Mouse (Mus musculus) midbrain, embryonic 12.5 days (tissue): ENCODE measurements around the gene Vangl1. TPM values are rescaled to one million over a fixed set of nuclear protein-coding genes. Genes with fewer than 3 reads are reported as not detected.

ENCODE experiments used
- ATAC-seq: fragments of 200-750 bp; cut with Nextera tagmentation; 2 replicates; pipeline ENCODE4 v1.8.0; 2017; ENCODE audit warnings: low read depth, moderate TSS enrichment, moderate library complexity; ENCODE audit not compliant: low FRiP score
- H3K27ac ChIP-seq: fragments of 300-500 bp; sonication (generic); replicated peaks from 2 replicates; pipeline ENCODE4 v1.5.1; 2016; ENCODE audit warnings: mild to moderate bottlenecking
- H3K27me3 ChIP-seq: fragments of 300-500 bp; sonication (generic); 2 replicates; pipeline ENCODE4 v1.6.1; 2016; ENCODE audit warnings: mild to moderate bottlenecking
- H3K36me3 ChIP-seq: fragments of 300-500 bp; sonication (generic); 2 replicates; pipeline ENCODE4 v1.6.1; 2016
- H3K4me1 ChIP-seq: fragments of 300-500 bp; sonication (generic); 2 replicates; pipeline ENCODE4 v1.6.1; 2016
- H3K4me2 ChIP-seq: fragments of 300-500 bp; sonication (generic); replicated peaks from 2 replicates; pipeline ENCODE4 v1.6.1; 2016; ENCODE audit warnings: mild to moderate bottlenecking, moderate library complexity
- H3K4me3 ChIP-seq: fragments of 300-500 bp; sonication (generic); 2 replicates; pipeline ENCODE4 v1.5.1; 2016; ENCODE audit warnings: mild to moderate bottlenecking
- H3K9ac ChIP-seq: fragments of 300-500 bp; sonication (generic); replicated peaks from 2 replicates; pipeline ENCODE4 v1.6.1; 2016; ENCODE audit warnings: mild to moderate bottlenecking, moderate library complexity
- H3K9me3 ChIP-seq: fragments of 300-500 bp; sonication (generic); 2 replicates; pipeline ENCODE4 v1.6.1; 2016; ENCODE audit warnings: mild to moderate bottlenecking
- WGBS: fragments of 180-500 bp; shearing (Covaris S2); methylation state at CpG from one replicate; pipeline ENCODE4 v1.1.7; 2016; 5-methylcytosine and 5-hydroxymethylcytosine counted together
- polyA plus RNA-seq: library from polyadenylated mRNA; unstranded; fragments of >200 nt; fragmentation: Nextera tagmentation; extraction: Ambion mirVana; gene quantifications from 2 replicates; pipeline ENCODE4 v1.2.1, GENCODE M21; 2016

Gene Vangl1
- polyA plus RNA-seq, 1 experiment from 2014 or later, result 8.9 TPM

DNA sequence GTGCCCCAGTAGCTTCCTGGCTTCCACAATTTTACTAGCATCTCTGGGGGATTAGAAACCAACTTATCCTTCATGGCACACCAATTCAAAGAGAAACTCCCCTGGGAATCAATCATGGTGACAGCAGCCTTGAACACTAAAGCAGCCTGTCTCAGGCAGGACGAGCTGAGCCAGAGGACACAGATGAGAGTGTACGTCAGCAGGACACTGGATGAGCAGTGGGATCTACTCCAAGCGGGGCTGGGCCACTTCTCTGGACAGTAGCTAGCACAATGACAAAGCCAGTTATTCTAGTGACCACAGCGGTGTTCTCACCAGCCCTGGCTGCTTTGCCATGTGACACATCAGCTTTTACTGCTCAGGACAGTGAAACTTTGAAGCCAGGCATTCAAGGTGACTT is 23.3 kb downstream of the Vangl1 start:
- Histone ChIP-seq H3K4me2 (no peak overlapping the region), H3K27me3 (no peaks in the 10 kb centered on the region; the same call in none of the 2 replicates), H3K4me3 (no peak overlapping the region), H3K4me1 (no peaks in the 10 kb centered on the region; the same call in 1 of the 2 replicates), H3K27ac (no peak overlapping the region), H3K9ac (no peak overlapping the region), H3K9me3 (peaks cover 3% of the 10 kb centered on the region; the same call in 1 of the 2 replicates), H3K36me3 (no peaks in the 10 kb centered on the region)
- 90% methylated on average over 4 of the region's 4 CpGs for WGBS
- ATAC-seq, result no peak

DNA sequence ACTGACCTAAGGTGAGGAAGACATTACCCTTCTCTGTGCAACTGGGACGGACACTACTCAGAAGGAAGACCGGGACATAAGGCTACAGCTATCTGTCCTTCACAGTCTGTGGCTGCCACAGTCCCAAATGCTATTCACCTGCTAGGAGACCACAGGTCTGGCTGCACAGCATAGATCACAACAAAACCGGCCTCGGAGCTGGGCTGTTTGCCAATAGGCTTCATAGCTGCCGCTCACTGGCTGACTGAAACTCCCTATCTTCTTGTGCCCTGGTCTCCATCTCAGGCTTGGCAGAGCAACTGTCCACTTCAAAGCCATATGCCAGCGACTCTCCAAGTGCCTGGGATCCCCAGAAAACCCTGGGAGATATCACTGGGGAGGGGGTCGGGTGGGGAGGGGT is 23.7 kb downstream of the Vangl1 start:
- ATAC-seq, result no peak
- H3K4me2 ChIP-seq, result no peak overlapping the region
- no peak overlapping the region for H3K4me3 ChIP-seq
- H3K27ac ChIP-seq, result no peak overlapping the region
- H3K36me3 ChIP-seq, result no peaks in the 10 kb centered on the region
- H3K27me3 ChIP-seq, result no peaks in the 10 kb centered on the region; the same call in none of the 2 replicates
- H3K9me3 ChIP-seq, result peaks cover under 1% of the 10 kb centered on the region; the same call in 1 of the 2 replicates
- H3K4me1 ChIP-seq, result no peaks in the 10 kb centered on the region; the same call in 1 of the 2 replicates
- no peak overlapping the region for H3K9ac ChIP-seq
- 86% methylated on average over 7 of the region's 7 CpGs for WGBS

DNA sequence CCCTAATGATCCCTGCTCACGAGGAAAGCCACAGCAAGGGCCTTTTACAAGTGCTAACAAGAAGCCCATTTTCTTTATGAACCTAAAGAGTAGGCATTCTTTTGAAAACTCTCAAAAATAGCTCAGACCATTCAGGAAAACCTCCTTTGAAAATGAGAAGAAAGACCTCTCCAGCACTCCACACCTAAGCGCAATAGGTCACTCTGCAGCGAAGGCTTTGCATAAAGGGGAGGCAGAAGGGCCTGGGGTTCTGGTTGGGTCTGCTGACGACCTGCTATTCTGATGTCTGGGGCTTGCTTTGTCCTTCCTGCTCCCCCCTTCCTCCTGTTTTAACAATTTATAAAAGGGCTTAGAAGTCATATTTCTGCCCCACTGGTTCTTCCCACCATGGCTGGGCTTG is 24.6 kb downstream of the Vangl1 start:
- Histone ChIP-seq H3K4me2 (no peak overlapping the region), H3K9ac (no peak overlapping the region; the same call in 1 of the 2 replicates), H3K36me3 (no peaks in the 10 kb centered on the region), H3K9me3 (no peaks in the 10 kb centered on the region), H3K27me3 (no peaks in the 10 kb centered on the region; the same call in 1 of the 2 replicates), H3K4me3 (no peak overlapping the region), H3K4me1 (no peaks in the 10 kb centered on the region; the same call in 1 of the 2 replicates), H3K27ac (no peak overlapping the region)
- WGBS, result 61% methylated on average over 4 of the region's 4 CpGs
- no peak for ATAC-seq

DNA sequence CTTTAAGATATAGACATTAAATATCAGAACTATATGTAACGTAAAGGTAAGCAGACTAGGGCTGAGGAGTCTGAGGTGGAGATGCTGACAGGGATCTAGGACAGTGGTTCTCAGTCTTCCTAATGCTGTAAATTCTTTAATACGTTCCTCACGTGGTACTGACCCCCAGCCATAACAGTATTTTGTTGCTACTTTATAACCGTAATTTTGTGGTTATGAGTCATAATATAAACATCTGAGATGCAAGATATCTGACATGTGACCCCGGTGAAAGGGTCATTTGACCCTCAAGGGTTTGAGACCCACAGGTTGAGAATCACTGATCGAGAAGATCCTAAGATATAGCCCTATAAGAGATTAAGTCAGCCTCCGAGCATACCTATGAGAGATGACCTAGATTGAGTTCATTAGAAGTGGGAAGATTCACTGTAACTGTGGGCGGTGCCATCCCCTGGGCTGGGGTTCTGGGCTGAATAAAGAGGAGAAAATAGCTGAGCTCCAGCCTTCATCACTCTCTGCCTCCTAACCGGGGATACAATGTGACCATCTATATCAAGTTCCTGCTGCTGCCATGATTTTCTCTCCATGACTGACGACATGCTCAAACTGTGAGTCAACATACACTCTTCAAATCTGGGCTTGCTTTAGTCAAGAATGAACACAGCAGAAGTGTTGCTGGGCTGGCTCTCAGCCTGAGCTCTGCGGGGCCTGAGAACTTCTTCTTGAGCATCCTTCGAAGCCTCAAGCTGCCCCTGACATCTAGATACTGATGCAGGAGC is 26.5 kb downstream of the Vangl1 start:
- H3K4me2 ChIP-seq, result no peak overlapping the region
- no peak overlapping the region for H3K9ac ChIP-seq
- H3K4me1 ChIP-seq, result no peaks in the 10 kb centered on the region; the same call in 1 of the 2 replicates
- H3K27me3 ChIP-seq, result 0 out of 2 replicates have a peak, but pooled peaks cover 5% of the 10 kb centered on the region
- no peaks in the 10 kb centered on the region for H3K36me3 ChIP-seq
- no peak for ATAC-seq
- no peaks in the 10 kb centered on the region for H3K9me3 ChIP-seq
- WGBS, result 96% methylated on average over 12 of the region's 12 CpGs
- no peak overlapping the region for H3K27ac ChIP-seq
- no peak overlapping the region for H3K4me3 ChIP-seq

DNA sequence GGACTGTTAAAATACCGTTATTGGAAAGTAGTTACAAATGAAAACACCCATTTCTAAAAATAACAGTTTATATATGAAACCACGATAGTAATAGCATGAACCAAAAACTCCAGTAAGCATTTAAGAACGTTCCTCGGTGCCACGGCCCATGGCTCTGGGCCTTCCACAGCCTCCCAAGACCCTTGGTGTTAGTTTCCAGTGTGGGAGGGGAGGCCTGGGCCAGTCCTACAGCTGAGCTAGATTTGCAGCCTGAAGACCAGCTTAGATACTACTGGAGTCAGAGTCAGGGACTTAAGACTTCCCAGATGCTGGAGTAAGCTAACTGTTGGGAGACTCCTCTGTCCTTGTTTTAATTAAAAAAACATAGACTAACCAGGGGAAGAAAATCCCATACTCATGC is 28.4 kb downstream of the Vangl1 start:
- Histone ChIP-seq H3K4me1 (no peaks in the 10 kb centered on the region; the same call in 1 of the 2 replicates), H3K27ac (no peak overlapping the region), H3K36me3 (no peaks in the 10 kb centered on the region), H3K27me3 (0 out of 2 replicates have a peak, but pooled peaks cover 5% of the 10 kb centered on the region), H3K4me3 (no peak overlapping the region), H3K9ac (no peak overlapping the region), H3K9me3 (no peaks in the 10 kb centered on the region), H3K4me2 (no peak overlapping the region)
- no peak for ATAC-seq
- 83% methylated on average over 5 of the region's 5 CpGs for WGBS

DNA sequence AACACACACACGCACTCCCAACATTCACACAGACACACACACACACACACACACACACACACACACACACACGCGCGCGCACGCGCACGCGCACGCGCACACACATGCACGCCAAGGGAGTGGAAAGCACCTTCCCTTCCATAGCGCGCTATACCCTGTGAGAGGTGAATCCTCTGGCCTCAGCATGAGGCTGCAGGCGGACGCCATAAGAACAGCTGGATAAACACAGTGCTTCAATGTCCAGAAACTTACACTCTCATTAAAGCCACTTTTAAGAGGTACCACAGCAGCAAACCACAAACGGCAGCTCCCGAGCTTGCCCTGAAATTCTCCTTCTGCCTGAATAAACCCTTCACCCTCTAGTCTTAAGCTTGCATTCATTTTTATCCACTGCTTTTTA is 28.8 kb downstream of the Vangl1 start:
- Histone ChIP-seq H3K4me1 (no peaks in the 10 kb centered on the region; the same call in 1 of the 2 replicates), H3K27me3 (0 out of 2 replicates have a peak, but pooled peaks cover 5% of the 10 kb centered on the region), H3K4me3 (no peak overlapping the region), H3K27ac (no peak overlapping the region), H3K4me2 (no peak overlapping the region), H3K9ac (no peak overlapping the region), H3K9me3 (no peaks in the 10 kb centered on the region), H3K36me3 (no peaks in the 10 kb centered on the region)
- no peak for ATAC-seq
- WGBS, result 91% methylated on average over 18 of the region's 18 CpGs

DNA sequence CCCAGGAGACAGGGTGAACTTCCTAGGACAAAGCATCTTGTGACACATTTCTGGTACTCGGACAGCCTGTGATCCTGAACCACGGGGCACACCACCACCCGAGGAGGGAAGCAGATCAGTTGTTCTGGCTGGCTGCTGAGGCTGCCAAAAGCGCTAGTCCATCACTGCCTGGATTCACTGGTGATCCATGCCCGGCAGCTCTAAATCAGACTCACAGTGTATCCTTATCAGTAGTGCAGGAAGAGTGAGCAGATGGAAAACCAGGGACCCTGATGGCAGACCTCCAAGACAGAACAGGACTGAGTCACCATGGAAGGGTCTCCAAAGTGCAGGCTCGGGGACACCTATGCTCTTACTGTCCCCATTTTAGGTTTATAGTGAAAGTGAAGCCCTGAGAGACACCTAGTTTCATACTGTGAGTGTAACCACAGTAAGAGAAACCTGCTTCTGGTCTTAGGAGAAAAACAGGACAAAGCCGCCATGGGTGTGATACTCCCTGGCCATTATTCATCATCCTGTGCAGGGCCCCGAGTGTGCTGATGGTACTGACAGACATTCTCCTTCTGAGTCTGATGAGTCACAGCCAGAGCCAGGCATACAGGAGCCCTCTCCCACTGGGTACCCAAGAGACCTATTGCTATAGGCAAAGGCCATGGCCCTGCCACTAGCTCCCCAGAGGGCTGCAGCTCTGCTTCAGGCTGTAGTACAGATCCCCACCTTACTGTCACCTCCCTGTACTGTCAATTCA is 30.2 kb downstream of the Vangl1 start:
- ATAC-seq, result no peak
- H3K4me3 ChIP-seq, result no peak overlapping the region
- H3K9me3 ChIP-seq, result no peaks in the 10 kb centered on the region
- 0 out of 2 replicates have a peak, but pooled peaks cover 4% of the 10 kb centered on the region for H3K4me1 ChIP-seq
- WGBS, result 81% methylated on average over 8 of the region's 8 CpGs
- H3K4me2 ChIP-seq, result no peak overlapping the region
- no peak overlapping the region for H3K27ac ChIP-seq
- H3K27me3 ChIP-seq, result peaks cover 11% of the 10 kb centered on the region; the same call in 1 of the 2 replicates
- H3K36me3 ChIP-seq, result no peaks in the 10 kb centered on the region
- no peak overlapping the region for H3K9ac ChIP-seq

DNA sequence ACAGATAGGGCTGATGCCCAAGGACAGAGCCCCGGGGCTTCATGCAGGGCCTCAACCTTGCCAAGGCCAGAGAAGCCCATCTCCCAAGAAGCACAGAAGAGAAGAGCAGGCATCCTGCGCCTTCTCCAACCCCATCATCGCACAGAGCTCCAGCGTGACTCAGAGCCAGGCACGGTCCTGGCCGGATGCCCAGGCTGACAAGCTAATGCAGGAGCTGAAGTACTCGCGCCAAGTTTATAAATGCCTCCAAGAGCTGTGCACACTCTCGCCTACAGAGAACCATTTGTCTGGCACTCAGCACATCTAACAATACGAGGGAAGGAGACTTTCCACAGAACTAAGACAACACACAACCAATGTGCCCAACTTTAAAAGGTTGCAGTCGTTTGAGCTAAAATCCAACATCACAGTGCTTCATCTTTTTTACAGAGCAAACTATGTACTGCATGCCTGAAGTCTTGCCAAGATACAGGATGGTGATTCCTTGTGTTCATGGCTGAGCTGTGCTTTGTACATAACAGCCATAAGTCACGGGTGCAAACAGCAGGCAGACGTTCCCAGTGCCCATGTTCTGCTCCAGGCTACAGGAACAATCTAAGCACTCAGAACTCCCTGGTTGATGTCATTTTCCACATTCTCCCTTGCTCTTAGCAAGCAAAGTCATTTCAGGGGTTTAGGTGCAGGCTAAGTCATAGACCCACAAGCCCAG is 35.1 kb downstream of the Vangl1 start:
- Histone ChIP-seq H3K27me3 (peaks cover 19% of the 10 kb centered on the region; the same call in 1 of the 2 replicates), H3K27ac (no peak overlapping the region), H3K36me3 (no peaks in the 10 kb centered on the region), H3K4me1 (peaks cover 18% of the 10 kb centered on the region), H3K9me3 (no peaks in the 10 kb centered on the region), H3K4me2 (no peak overlapping the region), H3K4me3 (no peak overlapping the region), H3K9ac (no peak overlapping the region)
- ATAC-seq, result 0 out of 2 replicates have a peak, but pooled peaks have one; percentile 41
- 78% methylated on average over 13 of the region's 13 CpGs for WGBS

DNA sequence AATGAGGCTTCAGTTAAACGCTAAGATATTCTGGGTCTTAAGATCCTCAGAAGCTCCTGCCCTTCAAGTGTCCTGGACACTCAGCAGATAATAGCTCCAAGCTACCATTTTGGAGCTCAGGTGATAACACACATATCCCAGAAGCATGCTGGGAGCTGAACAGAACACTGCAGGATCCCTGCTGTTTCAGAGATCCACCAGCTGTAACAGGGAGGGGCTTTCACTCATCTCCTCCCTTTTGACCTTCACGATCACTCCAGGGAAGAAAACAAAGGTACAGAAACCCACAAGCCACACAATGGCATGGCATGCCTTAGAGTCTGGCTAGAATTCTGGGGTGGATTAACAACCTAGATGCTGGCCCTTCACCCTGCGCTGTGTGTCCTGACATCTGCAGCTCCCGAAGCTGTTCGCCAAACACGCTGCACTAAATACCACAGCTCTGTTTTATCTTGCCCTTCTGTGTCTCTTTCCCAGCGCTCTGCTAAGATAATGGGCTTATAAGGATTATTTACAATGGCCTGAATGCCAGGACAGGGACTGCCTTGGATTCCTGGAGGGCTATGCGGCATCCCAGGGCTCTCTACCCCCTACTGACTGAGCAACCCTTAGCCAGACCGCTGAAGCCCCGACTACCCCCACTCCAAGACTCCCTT is 36.8 kb downstream of the Vangl1 start:
- Histone ChIP-seq H3K9me3 (no peaks in the 10 kb centered on the region), H3K27me3 (peaks cover 19% of the 10 kb centered on the region; the same call in 1 of the 2 replicates), H3K27ac (no peak overlapping the region), H3K4me3 (0 out of 2 replicates have a peak overlapping the region, but pooled peaks have one; percentile 5), H3K4me1 (peaks cover 18% of the 10 kb centered on the region), H3K4me2 (peak overlapping the region; percentile 30), H3K9ac (peak overlapping the region; percentile 20; the same call in 1 of the 2 replicates), H3K36me3 (no peaks in the 10 kb centered on the region)
- WGBS, result 4% methylated on average over 10 of the region's 10 CpGs
- ATAC-seq, result no peak

DNA sequence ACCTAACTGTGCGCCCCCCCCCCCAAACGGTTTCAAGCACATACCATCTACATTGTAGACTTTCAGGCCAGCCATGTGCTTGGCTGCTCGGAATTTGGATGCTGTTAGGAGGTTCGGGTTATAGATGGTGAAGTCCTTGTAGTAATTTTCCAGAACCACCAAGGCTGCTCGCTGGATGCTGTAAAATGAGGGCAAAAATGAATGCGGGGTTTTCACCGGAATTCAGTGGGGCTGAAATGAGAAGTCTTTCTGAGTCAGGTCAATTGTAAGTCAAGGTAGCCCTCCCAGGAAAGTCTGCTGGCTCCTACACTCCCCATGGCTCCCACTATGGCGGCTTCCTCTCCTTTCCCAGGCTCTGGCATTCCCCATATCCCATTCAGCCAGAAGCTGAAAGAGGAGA is 37.7 kb downstream of the Vangl1 start:
- H3K4me1 ChIP-seq, result peaks cover 18% of the 10 kb centered on the region
- H3K36me3 ChIP-seq, result no peaks in the 10 kb centered on the region
- H3K9me3 ChIP-seq, result no peaks in the 10 kb centered on the region
- no peak overlapping the region for H3K4me2 ChIP-seq
- no peak overlapping the region for H3K4me3 ChIP-seq
- no peak for ATAC-seq
- peaks cover 19% of the 10 kb centered on the region; the same call in 1 of the 2 replicates for H3K27me3 ChIP-seq
- H3K9ac ChIP-seq, result no peak overlapping the region
- H3K27ac ChIP-seq, result no peak overlapping the region
- 78% methylated on average over 8 of the region's 8 CpGs for WGBS

DNA sequence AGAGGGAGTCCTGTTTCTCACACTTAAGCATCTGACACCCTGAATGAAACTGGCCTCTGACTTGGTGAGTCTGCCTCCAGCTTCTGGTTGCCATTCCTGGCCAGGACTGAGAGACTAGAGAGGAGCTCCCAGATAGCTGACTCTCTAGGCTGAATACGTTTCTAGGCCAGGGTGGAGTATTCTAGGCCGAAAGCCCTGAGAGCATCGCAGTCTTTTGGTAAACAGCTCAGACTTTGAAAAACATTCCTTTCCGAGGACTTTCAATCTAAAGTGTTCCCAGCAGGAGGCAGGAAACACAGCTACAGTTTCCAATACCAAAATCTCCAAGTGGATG is 38.2 kb downstream of the Vangl1 start:
- Histone ChIP-seq H3K9ac (no peak overlapping the region), H3K27ac (no peak overlapping the region), H3K4me2 (no peak overlapping the region), H3K27me3 (peaks cover 19% of the 10 kb centered on the region; the same call in 1 of the 2 replicates), H3K36me3 (no peaks in the 10 kb centered on the region), H3K9me3 (no peaks in the 10 kb centered on the region), H3K4me3 (no peak overlapping the region), H3K4me1 (peaks cover 18% of the 10 kb centered on the region)
- no peak for ATAC-seq
- 56% methylated on average over 4 of the region's 4 CpGs for WGBS
